24 mouse cellular contexts compared by ENCODE assay signal in genomic region chr4:58328231-58328630, GRCm38 (mm10). TPM values are rescaled to one million over a fixed set of nuclear protein-coding genes. Genes with fewer than 3 reads are reported as not detected.
DNase-seq lines count a peak whose midpoint lies in the region; TF ChIP-seq lines count a peak whose summit lies in the region.
"Had no signal": no experiment of that assay in that cellular context is flagged by ENCODE, and none has a peak within 500 bp of the region (broad histone marks: within the 10 kb centered on the region; RNA-seq: fewer than 3 reads in every experiment).

No protein-coding gene starts in this region.

- peak; percentile 22 for DNase-seq in gastrocnemius, adult 2 months
- no peak for DNase-seq in gastrocnemius, postnatal 36 days
- DNase-seq in heart, adult 11 months = peak; percentile 91
- no peak for DNase-seq in heart, adult 8-10 months (ENCODE audit: low spot score)
- DNase-seq in lung, postnatal 14 days = peak; percentile 9
- DNase-seq in lung, postnatal 25 days (ENCODE audit: low spot score) = no peak
- DNase-seq: adrenal gland, adult 2 months; adrenal gland, postnatal 10 days; adrenal gland, postnatal 25 days; cerebellum, adult 11 months; cerebellum, adult 18-20 months; cerebellum, adult 8-10 months; cerebellum, adult 9-11 months; cerebellum, postnatal 14 days; cerebellum, postnatal 36 days; embryo, embryonic 11 days had no signal

- no peak for TF ChIP-seq CTCF in gastrocnemius, adult 2 months (IDR thresholded peaks at IDR 0.05)

- no peak overlapping the region for H3K4me3 ChIP-seq in gastrocnemius, adult 2 months
- H3K4me3 ChIP-seq: embryonic facial prominence, embryonic 12.5 days; embryonic facial prominence, embryonic 15.5 days; erythroblast, embryonic 14.5 days; forebrain, embryonic 10.5 days; forebrain, embryonic 12.5 days had no signal

- intact Hi-C loops in gastrocnemius, adult 2 months (cut with DNase I) = no loop called here
- intact Hi-C loops in gastrocnemius, postnatal 36 days (cut with DNase I) = no loop called here

- H3K27ac ChIP-seq in gastrocnemius, adult 2 months = no peak overlapping the region; the same call in 1 of the 2 replicates
- H3K27ac ChIP-seq: embryonic facial prominence, embryonic 12.5 days; embryonic facial prominence, embryonic 15.5 days; forebrain, embryonic 10.5 days; forebrain, embryonic 12.5 days had no signal

RNA-seq across cellular contexts. Expression of gene Musk, which starts 42.5 kb away (rescaled TPM):
- 10 to 100 TPM; 20.4 to 66.6 TPM for total RNA-seq in gastrocnemius, adult 2 months (2021)
- 10 to 100 TPM; 24.9 to 39.6 TPM for total RNA-seq in gastrocnemius, postnatal 36 days (2021)
- under 1 TPM; 0.31 to 0.88 (median 0.50) TPM for total RNA-seq in heart, adult 8-10 months (2022)
- total RNA-seq: common myeloid progenitor, adult 5-6 weeks; ES-E14; MEL had no signal

Comparison
In these comparisons a context has a peak if more than half of its experiments do, and no peak if none do; other contexts are left out.
1. DNase-seq: peak in gastrocnemius, adult 2 months (single experiment), heart, adult 11 months (single experiment) and lung, postnatal 14 days (single experiment); none in gastrocnemius, postnatal 36 days (0 of 2), heart, adult 8-10 months (single experiment) and lung, postnatal 25 days (single experiment).
2. RNA of gene Musk, which starts 42.5 kb away (total RNA-seq): 20.4 to 66.6 TPM in gastrocnemius, adult 2 months and 24.9 to 39.6 TPM in gastrocnemius, postnatal 36 days; 0.31 to 0.88 TPM in heart, adult 8-10 months; every median in the first group is over 10 times any median in the second.